Mouse (Mus musculus) inflammation-experienced regulatory T-cells, adult 6 months (primary cell): ENCODE data around the gene Scg2. TPM values are rescaled to one million over a fixed set of nuclear protein-coding genes. Genes with fewer than 3 reads are reported as not detected.

Source experiments
- ATAC-seq: one replicate; pipeline ENCODE4 v1.8.0; 2017
- polyA plus RNA-seq, 3 experiments: library from polyadenylated mRNA; unstranded; fragments of 100-300 nt; shearing (Covaris generic); gene quantifications; one replicate each; pipeline ENCODE4 v1.2.1; 2017

Scg2 gene
- polyA plus RNA-seq = not detected

GRCm38 (mm10) chr1:79439609-79440308 is at the start of gene Scg2:
TSS of gene Scg2 (minus strand) at chr1:79440120.
- peak; percentile 68 for ATAC-seq

- no peak for ATAC-seq
Measured at GRCm38 (mm10) chr1:79485546-79485945, 45.6 kb upstream of the Scg2 start.

GRCm38 (mm10) chr1:79470856-79471255 is 30.9 kb upstream of the Scg2 start:
- ATAC-seq = no peak

- ATAC-seq = no peak
Measured at GRCm38 (mm10) chr1:79469871-79470270, 30.0 kb upstream of the Scg2 start.

GRCm38 (mm10) chr1:79466585-79466984 is 26.7 kb upstream of the Scg2 start:
- no peak for ATAC-seq

GRCm38 (mm10) chr1:79458558-79458957 is 18.6 kb upstream of the Scg2 start:
- no peak for ATAC-seq

- no peak for ATAC-seq
Measured at GRCm38 (mm10) chr1:79454164-79454563, 14.2 kb upstream of the Scg2 start.

- ATAC-seq = no peak
Measured at GRCm38 (mm10) chr1:79452339-79452738, 12.4 kb upstream of the Scg2 start.

GRCm38 (mm10) chr1:79450343-79451021 is 10.6 kb upstream of the Scg2 start:
- ATAC-seq = no peak

- no peak for ATAC-seq
Measured at GRCm38 (mm10) chr1:79449943-79450342, 10.0 kb upstream of the Scg2 start.

- ATAC-seq = no peak
Measured at GRCm38 (mm10) chr1:79445586-79445985, 5.7 kb upstream of the Scg2 start.

GRCm38 (mm10) chr1:79437755-79438154 is 2.2 kb downstream of the Scg2 start:
- no peak for ATAC-seq

- no peak for ATAC-seq
Measured at GRCm38 (mm10) chr1:79436671-79437070, 3.2 kb downstream of the Scg2 start.

GRCm38 (mm10) chr1:79429058-79429457 is 10.9 kb downstream of the Scg2 start:
- no peak for ATAC-seq

GRCm38 (mm10) chr1:79415496-79415895 is 24.4 kb downstream of the Scg2 start:
- no peak for ATAC-seq

- ATAC-seq = no peak
Measured at GRCm38 (mm10) chr1:79406337-79406942, 33.5 kb downstream of the Scg2 start.

- ATAC-seq = no peak
Measured at GRCm38 (mm10) chr1:79401090-79402012, 38.6 kb downstream of the Scg2 start.

GRCm38 (mm10) chr1:79400284-79400683 is 39.6 kb downstream of the Scg2 start:
- no peak for ATAC-seq
